Mouse (Mus musculus) erythroblast, embryonic 14.5 days (primary cell): Measurements from ENCODE around the gene Cog5.

Experiments
- GATA1 ChIP-seq: IDR thresholded peaks from 2 replicates; pipeline ENCODE4 v1.6.1; 2012; ENCODE audit warnings: low read length, inconsistent platforms, mixed read lengths
- TAL1 ChIP-seq: IDR thresholded peaks from 3 replicates; pipeline ENCODE4 v1.6.1; 2012; ENCODE audit warnings: low read length, inconsistent platforms, mixed read lengths

DNA sequence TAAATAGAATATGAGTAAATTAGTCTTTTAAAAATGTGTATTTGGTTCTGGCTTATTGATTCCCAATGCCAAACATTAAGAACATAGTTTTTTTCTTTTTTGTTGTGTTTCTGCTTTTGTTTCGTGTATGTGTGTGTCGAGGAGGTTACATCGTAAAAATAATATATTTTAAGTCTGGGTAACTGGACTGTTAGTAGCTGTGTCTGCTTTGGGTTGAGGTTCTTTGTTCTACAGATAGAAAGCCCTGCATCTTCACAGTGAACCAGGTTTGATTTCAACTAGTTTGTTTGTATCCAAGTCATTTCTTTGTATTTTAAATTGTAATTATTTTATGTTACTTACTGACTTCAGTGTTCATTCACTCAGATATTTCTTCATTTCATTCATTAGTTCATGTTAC lies 59.4 kb downstream of the Cog5 start:
- no peak for TF ChIP-seq GATA1
- TF ChIP-seq TAL1: no peak
